Mouse (Mus musculus): Measurements from ENCODE around the gene Pnliprp1. TPM values are rescaled to one million over a fixed set of nuclear protein-coding genes. Genes with fewer than 3 reads are reported as not detected.

The Pnliprp1 gene
- polyA plus RNA-seq, 1 experiment from 2014 or later, result 0.59 TPM

- Histone ChIP-seq H3K4me3 (replicated peaks) (no peak overlapping the region), H3K4me1 (no peaks in the 10 kb centered on the region), H3K4me2 (replicated peaks) (no peak overlapping the region), H3K36me3 (no peaks in the 10 kb centered on the region), H3K27ac (replicated peaks) (no peak overlapping the region), H3K9ac (no peak overlapping the region), H3K9me3 (replicated peaks) (no peaks in the 10 kb centered on the region), H3K27me3 (no peaks in the 10 kb centered on the region)
- no peak for ATAC-seq (ENCODE audit: insufficient number of reproducible peaks, low FRiP score, low TSS enrichment, low read depth)
- 59% methylated on average over 4 of the region's 4 CpGs for WGBS
Measured at GRCm38 (mm10) chr19:58781566-58781965, 52.9 kb downstream of the Pnliprp1 start.

GRCm38 (mm10) chr19:58783938-58784337, 55.3 kb downstream of the Pnliprp1 start:
- ATAC-seq (ENCODE audit: insufficient number of reproducible peaks, low FRiP score, low TSS enrichment, low read depth), result no peak
- 46% methylated on average over 7 of the region's 7 CpGs for WGBS
- Histone ChIP-seq H3K4me1 (no peaks in the 10 kb centered on the region), H3K4me2 (replicated peaks) (no peak overlapping the region), H3K9me3 (replicated peaks) (no peaks in the 10 kb centered on the region), H3K27me3 (no peaks in the 10 kb centered on the region), H3K27ac (replicated peaks) (no peak overlapping the region), H3K4me3 (replicated peaks) (no peak overlapping the region), H3K36me3 (no peaks in the 10 kb centered on the region), H3K9ac (no peak overlapping the region)

- H3K4me3 ChIP-seq (replicated peaks), result no peak overlapping the region
- H3K27ac ChIP-seq (replicated peaks), result no peak overlapping the region
- no peak overlapping the region for H3K9ac ChIP-seq
- H3K4me1 ChIP-seq, result no peaks in the 10 kb centered on the region
- no peak for ATAC-seq (ENCODE audit: insufficient number of reproducible peaks, low FRiP score, low TSS enrichment, low read depth)
- H3K36me3 ChIP-seq, result no peaks in the 10 kb centered on the region
- H3K9me3 ChIP-seq (replicated peaks), result no peaks in the 10 kb centered on the region
- H3K4me2 ChIP-seq (replicated peaks), result no peak overlapping the region
- no peaks in the 10 kb centered on the region for H3K27me3 ChIP-seq
- WGBS, result 67% methylated on average over 11 of the region's 11 CpGs
Measured at GRCm38 (mm10) chr19:58789194-58789593, 60.5 kb downstream of the Pnliprp1 start.

Other genes with a start within 250 kb of the Pnliprp1 start
- not detected in 2 replicates for gene Ccdc172, start 216.9 kb upstream of the Pnliprp1 start, polyA plus RNA-seq (2015; fragmentation: Nextera tagmentation; extraction: Ambion mirVana)
- gene Pnlip, start 76.4 kb upstream of the Pnliprp1 start, polyA plus RNA-seq (2015; fragmentation: Nextera tagmentation; extraction: Ambion mirVana), result not detected in 2 replicates
- gene Pnliprp2, start 30.8 kb downstream of the Pnliprp1 start, polyA plus RNA-seq (2015; fragmentation: Nextera tagmentation; extraction: Ambion mirVana), result 0.11 TPM in 2 replicates
- not detected in 2 replicates for gene 1700019N19Rik, start 65.6 kb downstream of the Pnliprp1 start, polyA plus RNA-seq (2015; fragmentation: Nextera tagmentation; extraction: Ambion mirVana)
- gene Eno4, start 214.5 kb downstream of the Pnliprp1 start, polyA plus RNA-seq (2015; fragmentation: Nextera tagmentation; extraction: Ambion mirVana), result 2.0 and 4.2 TPM in 2 replicates
- 5.7 and 6.0 TPM in 2 replicates for gene Hspa12a, start 214.8 kb downstream of the Pnliprp1 start, polyA plus RNA-seq (2015; fragmentation: Nextera tagmentation; extraction: Ambion mirVana)